Mouse (Mus musculus) lung, postnatal 14 days (tissue): ENCODE results near the gene Nrtn.

Source experiments
- DNase-seq: peaks from one replicate; pipeline ENCODE4 v3.0.0; 2021

Gene Nrtn

DNA sequence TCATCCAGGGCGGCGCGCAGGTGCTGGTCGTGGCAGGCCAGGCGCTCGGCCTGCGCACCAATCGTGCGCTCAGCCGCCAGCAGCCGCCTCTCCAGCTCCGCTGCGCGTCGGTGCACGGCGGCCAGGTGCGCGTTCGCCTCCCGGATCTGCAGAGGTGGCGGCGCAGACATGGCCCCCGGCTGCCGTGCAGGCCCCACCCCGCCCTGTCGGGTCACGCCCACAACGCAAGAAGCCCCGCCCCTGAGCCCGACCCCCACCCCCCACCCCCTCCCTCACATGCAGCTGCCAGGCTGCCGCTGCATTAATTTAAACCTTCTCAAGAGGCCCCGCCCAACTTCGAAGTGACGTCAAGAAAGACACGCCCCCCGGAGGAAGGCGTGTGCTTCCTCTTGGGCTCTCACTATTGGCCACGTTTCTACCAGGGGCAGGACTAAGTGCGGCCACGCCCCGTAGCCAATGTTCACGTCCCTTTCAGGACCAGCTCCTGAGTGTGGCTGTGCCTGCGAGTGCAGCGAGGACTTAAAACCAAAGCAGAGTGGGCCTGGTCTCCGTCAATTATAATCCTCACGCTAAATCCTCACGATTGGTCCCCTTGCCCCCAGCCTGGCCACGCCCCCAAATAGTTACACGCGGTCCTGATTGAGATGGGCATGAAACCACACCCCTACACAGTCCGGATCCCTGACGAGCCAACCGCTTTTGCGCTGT is 40.5 kb downstream of the Nrtn start:
- peak; percentile 97 for DNase-seq

DNA sequence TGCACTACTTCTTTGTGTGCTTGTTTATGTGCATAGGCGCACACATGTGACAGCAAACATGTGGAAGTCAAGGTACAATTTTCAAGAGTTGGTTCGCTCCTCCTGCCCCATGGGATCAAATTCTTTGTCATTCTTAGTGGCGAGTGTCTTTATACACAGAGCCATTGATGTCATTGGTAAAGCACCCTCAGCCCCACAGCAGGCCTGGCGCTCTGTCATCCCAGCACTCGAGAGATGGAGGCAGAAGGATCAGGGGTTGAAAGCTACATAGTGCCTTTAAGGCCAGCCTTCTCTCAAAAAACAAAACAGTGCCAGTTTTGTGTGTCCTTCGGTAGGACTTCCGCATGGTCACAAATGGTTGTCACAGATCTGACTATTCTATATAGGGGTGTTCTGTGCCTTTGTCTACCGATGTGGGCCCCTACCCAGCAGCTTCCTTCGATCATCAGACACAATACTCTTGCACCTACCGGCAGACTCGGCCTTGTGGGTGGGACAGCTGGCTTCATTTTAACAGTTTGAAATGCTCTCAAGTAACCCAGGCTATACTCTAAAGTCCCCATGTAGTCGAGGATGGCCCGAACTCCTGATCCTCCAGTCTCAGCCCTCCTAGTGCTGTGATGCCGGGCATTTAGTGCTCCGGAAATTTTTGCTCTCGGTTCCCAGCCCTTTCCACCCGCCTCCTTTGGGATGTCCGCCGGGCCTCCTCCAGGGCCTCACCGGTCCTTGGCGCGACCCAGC is 41.2 kb downstream of the Nrtn start:
- DNase-seq: no peak

DNA sequence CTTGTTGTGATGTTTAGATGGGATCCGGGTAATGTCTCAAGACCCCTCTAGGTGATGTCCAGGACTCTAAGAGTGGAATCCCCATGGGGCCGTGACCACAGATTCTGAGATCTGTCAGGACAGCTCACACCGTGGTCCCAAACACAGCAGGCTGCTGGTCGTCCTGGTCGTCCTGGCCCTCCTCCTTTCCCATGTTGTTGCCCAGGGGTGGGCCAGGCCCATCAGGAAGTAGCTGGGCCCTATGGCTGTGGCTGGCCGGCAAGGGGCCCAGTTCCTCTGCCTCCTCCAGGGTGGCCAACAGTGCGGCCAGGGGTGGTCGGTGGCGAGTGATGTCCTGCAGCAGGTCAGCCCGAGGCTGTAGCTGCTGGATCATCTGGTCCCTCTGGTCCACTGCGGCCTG is 42.0 kb downstream of the Nrtn start:
- DNase-seq: no peak

DNA sequence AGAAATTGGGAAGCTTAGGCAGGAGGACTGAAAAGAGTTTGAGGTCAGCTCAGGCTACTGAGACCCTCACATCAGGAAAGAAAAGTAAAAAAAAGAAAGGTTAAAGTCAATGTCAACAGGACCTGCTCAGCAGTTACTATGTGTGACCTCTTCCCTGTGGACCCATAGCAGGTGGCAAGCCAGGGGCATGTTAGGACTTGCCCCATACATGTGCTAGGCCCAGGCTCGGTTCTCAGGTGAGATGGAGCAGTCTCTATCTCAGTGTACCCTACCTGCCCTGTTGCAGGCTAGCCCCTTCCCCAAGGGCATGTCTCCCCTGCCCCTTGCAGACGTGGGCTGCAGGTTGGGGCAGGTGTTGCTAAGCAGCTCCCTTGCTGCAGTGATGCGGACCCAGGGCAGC is 47.6 kb downstream of the Nrtn start:
- no peak for DNase-seq

DNA sequence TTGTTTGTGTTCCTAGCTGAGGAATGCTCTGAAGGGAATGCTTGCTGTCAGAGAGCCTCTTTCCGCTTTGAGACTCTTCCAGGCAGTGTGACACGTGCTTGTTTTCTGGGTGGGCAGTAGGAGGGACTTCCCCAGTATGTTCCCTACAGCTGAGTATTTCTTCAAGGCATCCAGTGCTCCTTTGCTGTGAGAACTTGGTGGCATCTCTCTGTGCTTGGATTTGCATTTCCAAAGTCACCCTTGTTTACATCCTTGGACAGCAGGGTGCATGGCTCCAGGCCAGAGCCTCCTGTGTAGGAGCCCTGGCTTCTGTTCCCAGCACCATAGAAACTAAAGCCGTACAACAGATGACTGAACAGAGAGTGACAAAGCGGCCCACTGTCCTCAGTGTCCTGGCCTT is 48.6 kb downstream of the Nrtn start:
- no peak for DNase-seq

DNA sequence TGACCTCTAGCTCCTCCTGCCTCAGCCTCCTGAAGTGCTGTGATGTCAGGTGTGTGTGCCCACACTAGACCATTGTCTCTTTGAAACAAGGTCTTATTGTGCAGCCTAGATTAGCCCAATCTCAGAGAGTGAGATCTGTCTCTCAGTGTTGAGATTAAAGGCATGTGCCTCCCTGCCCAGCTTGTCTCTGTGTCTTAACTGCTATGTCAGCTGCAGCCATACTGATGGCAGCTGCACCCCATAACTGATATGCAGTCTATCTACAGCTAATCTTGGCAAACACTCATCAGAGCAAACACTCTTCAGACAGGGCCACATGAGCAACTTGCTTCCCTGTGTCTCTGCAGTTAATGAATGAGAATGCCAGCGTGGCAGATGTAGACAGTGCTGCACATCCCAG is 50.8 kb downstream of the Nrtn start:
- no peak for DNase-seq

DNA sequence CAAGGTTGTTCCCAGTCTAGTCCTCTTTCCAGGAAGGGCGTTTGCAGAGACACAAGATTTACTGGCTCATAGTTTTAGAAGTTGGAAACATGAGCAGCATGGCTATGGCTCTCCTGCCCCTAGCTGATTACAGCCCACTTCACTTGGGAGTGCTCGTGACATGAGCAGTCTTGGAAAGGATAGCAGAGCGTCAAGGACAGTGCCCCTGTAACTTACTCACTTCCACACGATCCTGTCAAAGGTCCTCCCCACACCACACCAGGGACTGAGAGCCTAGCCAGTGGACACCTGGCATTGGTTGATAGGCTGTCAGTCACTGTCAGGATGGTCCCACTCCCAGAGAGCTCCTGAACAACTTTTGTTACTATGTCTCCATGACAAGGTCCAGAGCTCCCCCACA is 54.3 kb downstream of the Nrtn start:
- no peak for DNase-seq
